Mouse (Mus musculus) C2C12 (cell line): ENCODE data around the gene Mapk13.

Experiments used
- CTCF ChIP-seq: IDR thresholded peaks from one replicate; pipeline ENCODE4 v1.5.1; 2011; ENCODE audit not compliant: control insufficient read depth, insufficient read depth, insufficient read length
- MAX ChIP-seq: IDR thresholded peaks from one replicate; pipeline ENCODE4 v1.6.1; 2011; ENCODE audit warnings: mild to moderate bottlenecking, control low read depth
- USF1 ChIP-seq: IDR thresholded peaks from one replicate; pipeline ENCODE4 v1.6.1; 2011; ENCODE audit warnings: low read depth, mild to moderate bottlenecking, control low read depth, moderate library complexity

GRCm38 (mm10) chr17:28736486-28736885, 32.6 kb upstream of the Mapk13 start:
- TF ChIP-seq CTCF, result no peak
- no peak for TF ChIP-seq MAX
- no peak for TF ChIP-seq USF1
